Mouse (Mus musculus): Measurements from ENCODE around the gene Ext2.

- TF ChIP-seq POLR2A (IDR thresholded peaks at IDR 0.05; ENCODE audit: insufficient read depth, low read depth, low read length): no peak
- no peak for TF ChIP-seq CTCF (IDR thresholded peaks at IDR 0.05)
These were observed 141.0 kb downstream of the Ext2 start for GRCm38 (mm10) chr2:93681321-93681720.

Data from heart, adult 2 months (tissue).